Mouse (Mus musculus) ES-Bruce4 (cell line): Measurements from ENCODE around the gene Vmn2r9.

Source experiments
- CTCF ChIP-seq: IDR thresholded peaks from one replicate; pipeline ENCODE4 v1.8.1; 2011; ENCODE audit warnings: low read depth, low read length
- POLR2A ChIP-seq: IDR thresholded peaks from one replicate; pipeline ENCODE4 v1.8.1; 2011; ENCODE audit warnings: low read length; ENCODE audit not compliant: insufficient read depth

- no peak for TF ChIP-seq CTCF
- TF ChIP-seq POLR2A = no peak
These were observed 16.2 kb downstream of the Vmn2r9 start for GRCm38 (mm10) chr5:108836156-108836555.
